Mouse (Mus musculus): Measurements from ENCODE around the gene Lbr. TPM values are rescaled to one million over a fixed set of nuclear protein-coding genes. Genes with fewer than 3 reads are reported as not detected.

Lbr gene
- total and polyA plus RNA-seq, 3 experiments, result 12.3 to 24.7 (median 23.6) TPM

GRCm38 (mm10) chr1:181877088-181877487, 34.2 kb upstream of the Lbr start:
- H3K79me2 ChIP-seq (replicated peaks; ENCODE audit: control insufficient read depth, insufficient read depth, low read length), result no peaks in the 10 kb centered on the region
- peaks cover 1% of the 10 kb centered on the region; the same call in 1 of the 2 replicates for H3K4me1 ChIP-seq (ENCODE audit: control insufficient read depth, insufficient read depth, low read length)
- 63% methylated on average over 5 of the region's 5 CpGs for WGBS
- intact Hi-C loops (cut with DNase I), result no loop called here
- DNase-seq, result no peak
- no peak overlapping the region for H3K9ac ChIP-seq (ENCODE audit: low read depth, low read length)
- H3K27me3 ChIP-seq (ENCODE audit: control insufficient read depth, insufficient read depth, low read length), result no peaks in the 10 kb centered on the region
- H3K27ac ChIP-seq, result no peak overlapping the region
- TF ChIP-seq EP300 (IDR thresholded peaks at IDR 0.05; ENCODE audit: insufficient read depth, low read depth, low read length), result no peak
- TF ChIP-seq POLR2A (IDR thresholded peaks at IDR 0.05; ENCODE audit: insufficient read depth, low read depth, low read length), result no peak
- TF ChIP-seq CTCF (IDR thresholded peaks at IDR 0.05), result no peak
- H3K36me3 ChIP-seq (ENCODE audit: control insufficient read depth, insufficient read depth, low read length), result no peaks in the 10 kb centered on the region
- H3K4me3 ChIP-seq, result no peak overlapping the region

GRCm38 (mm10) chr1:181876656-181877055, 33.8 kb upstream of the Lbr start:
- H3K4me1 ChIP-seq (ENCODE audit: control insufficient read depth, insufficient read depth, low read length), result peaks cover under 1% of the 10 kb centered on the region; the same call in 1 of the 2 replicates
- no peaks in the 10 kb centered on the region for H3K79me2 ChIP-seq (replicated peaks; ENCODE audit: control insufficient read depth, insufficient read depth, low read length)
- H3K27ac ChIP-seq, result no peak overlapping the region
- no peaks in the 10 kb centered on the region for H3K36me3 ChIP-seq (ENCODE audit: control insufficient read depth, insufficient read depth, low read length)
- H3K9ac ChIP-seq (ENCODE audit: low read depth, low read length), result no peak overlapping the region
- intact Hi-C loops (cut with DNase I), result no loop called here
- 93% methylated on average over 3 of the region's 3 CpGs for WGBS
- H3K27me3 ChIP-seq (ENCODE audit: control insufficient read depth, insufficient read depth, low read length), result no peaks in the 10 kb centered on the region
- DNase-seq, result no peak
- no peak for TF ChIP-seq POLR2A (IDR thresholded peaks at IDR 0.05; ENCODE audit: insufficient read depth, low read depth, low read length)
- TF ChIP-seq EP300 (IDR thresholded peaks at IDR 0.05; ENCODE audit: insufficient read depth, low read depth, low read length), result no peak
- no peak for TF ChIP-seq CTCF (IDR thresholded peaks at IDR 0.05)
- H3K4me3 ChIP-seq, result no peak overlapping the region

GRCm38 (mm10) chr1:181873086-181873920, 30.5 kb upstream of the Lbr start:
- Histone ChIP-seq H3K79me2 (replicated peaks; ENCODE audit: control insufficient read depth, insufficient read depth, low read length) (no peaks in the 10 kb centered on the region), H3K27me3 (ENCODE audit: control insufficient read depth, insufficient read depth, low read length) (no peaks in the 10 kb centered on the region), H3K4me3 (no peak overlapping the region), H3K27ac (no peak overlapping the region), H3K36me3 (ENCODE audit: control insufficient read depth, insufficient read depth, low read length) (no peaks in the 10 kb centered on the region), H3K4me1 (ENCODE audit: control insufficient read depth, insufficient read depth, low read length) (no peaks in the 10 kb centered on the region), H3K9ac (ENCODE audit: low read depth, low read length) (no peak overlapping the region)
- DNase-seq, result no peak
- 53% methylated on average over 9 of the region's 9 CpGs for WGBS
- intact Hi-C loops (cut with DNase I), result no loop called here
- TF ChIP-seq CTCF (IDR thresholded peaks at IDR 0.05) (no peak), POLR2A (IDR thresholded peaks at IDR 0.05; ENCODE audit: insufficient read depth, low read depth, low read length) (no peak), EP300 (IDR thresholded peaks at IDR 0.05; ENCODE audit: insufficient read depth, low read depth, low read length) (no peak)

GRCm38 (mm10) chr1:181872639-181873038, 29.8 kb upstream of the Lbr start:
- WGBS, result 64% methylated on average over 3 of the region's 3 CpGs
- intact Hi-C loops (cut with DNase I), result no loop called here
- Histone ChIP-seq H3K36me3 (ENCODE audit: control insufficient read depth, insufficient read depth, low read length) (no peaks in the 10 kb centered on the region), H3K79me2 (replicated peaks; ENCODE audit: control insufficient read depth, insufficient read depth, low read length) (no peaks in the 10 kb centered on the region), H3K27me3 (ENCODE audit: control insufficient read depth, insufficient read depth, low read length) (no peaks in the 10 kb centered on the region), H3K4me3 (no peak overlapping the region), H3K4me1 (ENCODE audit: control insufficient read depth, insufficient read depth, low read length) (no peaks in the 10 kb centered on the region), H3K27ac (no peak overlapping the region), H3K9ac (ENCODE audit: low read depth, low read length) (no peak overlapping the region)
- DNase-seq, result no peak
- TF ChIP-seq EP300 (IDR thresholded peaks at IDR 0.05; ENCODE audit: insufficient read depth, low read depth, low read length) (no peak), POLR2A (IDR thresholded peaks at IDR 0.05; ENCODE audit: insufficient read depth, low read depth, low read length) (no peak), CTCF (IDR thresholded peaks at IDR 0.05) (no peak)

- Histone ChIP-seq H3K27ac (no peak overlapping the region), H3K4me1 (ENCODE audit: control insufficient read depth, insufficient read depth, low read length) (no peaks in the 10 kb centered on the region), H3K9ac (ENCODE audit: low read depth, low read length) (no peak overlapping the region), H3K27me3 (ENCODE audit: control insufficient read depth, insufficient read depth, low read length) (no peaks in the 10 kb centered on the region), H3K36me3 (ENCODE audit: control insufficient read depth, insufficient read depth, low read length) (no peaks in the 10 kb centered on the region), H3K4me3 (no peak overlapping the region), H3K79me2 (replicated peaks; ENCODE audit: control insufficient read depth, insufficient read depth, low read length) (no peaks in the 10 kb centered on the region)
- 87% methylated on average over 6 of the region's 6 CpGs for WGBS
- intact Hi-C loops (cut with DNase I), result no loop called here
- DNase-seq, result no peak
- TF ChIP-seq CTCF (IDR thresholded peaks at IDR 0.05) (no peak), EP300 (IDR thresholded peaks at IDR 0.05; ENCODE audit: insufficient read depth, low read depth, low read length) (no peak), POLR2A (IDR thresholded peaks at IDR 0.05; ENCODE audit: insufficient read depth, low read depth, low read length) (no peak)
Measured at GRCm38 (mm10) chr1:181866429-181867280, 23.8 kb upstream of the Lbr start.
